Mouse (Mus musculus): ENCODE results near the gene Pde12. TPM values are rescaled to one million over a fixed set of nuclear protein-coding genes. Genes with fewer than 3 reads are reported as not detected.
A peak's percentile ranks its signal among the peaks of the same experiment; 100 is the strongest.
"Not testable (repeated sequence)": the region's sequence is repeated elsewhere in the genome, so short reads cannot be mapped to it uniquely, and the experiment has no call there.

Gene Pde12
- 10.4 and 10.6 TPM in 2 replicates for polyA plus RNA-seq (2015; fragmentation: Nextera tagmentation; extraction: Ambion mirVana)

DNA sequence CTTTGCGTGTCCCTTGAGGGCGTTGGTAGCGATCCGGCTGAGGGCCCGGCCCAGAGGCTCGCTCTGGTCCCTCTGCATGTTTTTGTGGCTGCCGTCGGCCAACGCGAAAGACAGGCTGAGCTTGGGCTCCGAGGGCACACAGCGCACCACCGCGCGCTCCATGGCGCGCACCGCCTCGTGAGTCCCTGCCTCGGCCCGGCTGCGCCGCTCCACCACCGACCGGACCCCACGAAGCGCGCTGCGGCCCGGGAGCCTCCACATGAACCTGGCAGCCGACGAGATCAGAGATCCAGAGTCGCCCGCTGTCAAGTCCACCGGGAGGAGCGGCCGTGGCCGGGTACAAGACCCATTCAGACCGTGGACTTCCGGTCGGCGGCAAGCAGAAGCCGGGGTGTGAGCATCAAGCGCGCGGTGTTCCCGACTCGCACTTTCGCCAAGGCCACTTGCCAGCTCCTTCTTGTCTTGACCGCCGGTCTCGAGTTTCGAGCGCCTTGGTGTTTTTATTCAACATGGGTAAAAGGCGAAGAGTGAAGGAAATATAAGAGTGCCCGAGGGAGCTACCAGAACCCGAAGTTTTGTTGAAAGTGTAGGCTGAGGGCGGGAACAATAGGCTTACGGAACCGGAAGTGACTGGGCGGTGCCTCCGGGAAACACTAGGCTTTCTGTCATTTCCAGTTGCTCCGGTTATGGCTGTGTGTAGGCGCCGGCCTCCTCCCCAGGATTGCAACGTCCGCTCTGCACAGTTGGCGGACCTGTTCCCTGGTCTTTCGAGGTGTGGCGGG, at the start of gene Pde12:
Gene Pde12, minus strand, starts transcription at position 592 of the 782 bp plus-strand sequence.
- Histone ChIP-seq H3K36me3 (ENCODE audit: insufficient read depth, low read length) (peaks cover 10% of the 10 kb centered on the region), H3K4me1 (ENCODE audit: insufficient read depth, low read length) (peaks cover 23% of the 10 kb centered on the region), H3K4me2 (replicated peaks; ENCODE audit: low read depth, low read length) (peak within 1 kb of the TSS; percentile 88), H3K9me3 (ENCODE audit: low read length) (no peaks in the 10 kb centered on the region), H3K4me3 (ENCODE audit: low read length) (peak within 1 kb of the TSS; percentile 98), H3K9ac (replicated peaks; ENCODE audit: low read length) (peak within 1 kb of the TSS; percentile 90), H3K27me3 (ENCODE audit: insufficient read depth, low read length) (no peaks in the 10 kb centered on the region), H3K27ac (ENCODE audit: low read length) (peak within 1 kb of the TSS; percentile 98)
- ATAC-seq (ENCODE audit: low FRiP score, low TSS enrichment) = peak; percentile 94
- under 1% methylated on average over 70 of the region's 70 CpGs for WGBS

DNA sequence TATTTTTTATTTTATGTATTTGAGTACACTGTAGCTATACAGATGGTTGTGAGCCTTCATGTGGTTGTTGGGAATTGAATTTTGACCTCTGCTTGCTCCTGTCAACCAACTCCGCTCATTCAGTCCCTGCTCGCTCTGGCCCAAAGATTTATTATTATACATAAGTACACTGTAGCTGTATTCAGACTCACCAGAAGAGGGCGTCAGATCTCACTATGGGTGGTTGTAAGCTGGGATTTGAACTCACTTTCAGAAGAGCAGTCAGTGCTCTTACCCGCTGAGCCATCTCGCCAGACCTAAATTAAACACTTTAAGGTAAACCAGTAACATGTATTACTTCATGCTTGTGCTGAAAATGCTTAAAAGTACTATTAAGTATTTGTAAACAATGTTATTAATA, 35.6 kb upstream of the Pde12 start:
- not testable (repeated sequence) for H3K27ac ChIP-seq (ENCODE audit: low read length); H3K9ac ChIP-seq (replicated peaks; ENCODE audit: low read length); H3K27me3 ChIP-seq (ENCODE audit: insufficient read depth, low read length); H3K4me2 ChIP-seq (replicated peaks; ENCODE audit: low read depth, low read length); H3K36me3 ChIP-seq (ENCODE audit: insufficient read depth, low read length); ATAC-seq (ENCODE audit: low FRiP score, low TSS enrichment); H3K9me3 ChIP-seq (ENCODE audit: low read length); H3K4me1 ChIP-seq (ENCODE audit: insufficient read depth, low read length); H3K4me3 ChIP-seq (ENCODE audit: low read length)
- 84% methylated on average over 5 of the region's 5 CpGs for WGBS

DNA sequence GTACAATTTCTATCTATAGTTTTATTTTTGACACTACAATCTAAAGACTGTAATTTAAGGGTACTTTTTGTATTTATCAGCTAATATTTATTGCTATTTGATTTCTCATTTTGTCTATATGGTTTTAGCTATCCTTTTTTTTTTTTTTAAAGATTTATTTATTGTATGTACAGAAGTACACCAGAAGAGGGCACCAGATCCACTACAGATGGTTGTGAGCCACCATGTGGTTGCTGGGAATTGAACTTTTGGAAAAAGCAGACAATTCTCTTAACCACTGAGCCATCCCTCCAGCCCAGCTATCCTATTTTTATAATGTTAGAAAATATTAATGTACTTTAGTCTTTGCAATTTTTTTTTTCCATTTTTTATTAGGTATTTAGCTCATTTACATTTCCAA, 28.2 kb upstream of the Pde12 start:
- H3K9ac ChIP-seq (replicated peaks; ENCODE audit: low read length) = no peak overlapping the region
- ATAC-seq (ENCODE audit: low FRiP score, low TSS enrichment) = no peak
- H3K9me3 ChIP-seq (ENCODE audit: low read length) = no peaks in the 10 kb centered on the region
- no peaks in the 10 kb centered on the region for H3K36me3 ChIP-seq (ENCODE audit: insufficient read depth, low read length)
- H3K4me2 ChIP-seq (replicated peaks; ENCODE audit: low read depth, low read length) = no peak overlapping the region
- no peaks in the 10 kb centered on the region for H3K4me1 ChIP-seq (ENCODE audit: insufficient read depth, low read length)
- no peaks in the 10 kb centered on the region for H3K27me3 ChIP-seq (ENCODE audit: insufficient read depth, low read length)
- no peak overlapping the region for H3K4me3 ChIP-seq (ENCODE audit: low read length)
- no peak overlapping the region for H3K27ac ChIP-seq (ENCODE audit: low read length)

DNA sequence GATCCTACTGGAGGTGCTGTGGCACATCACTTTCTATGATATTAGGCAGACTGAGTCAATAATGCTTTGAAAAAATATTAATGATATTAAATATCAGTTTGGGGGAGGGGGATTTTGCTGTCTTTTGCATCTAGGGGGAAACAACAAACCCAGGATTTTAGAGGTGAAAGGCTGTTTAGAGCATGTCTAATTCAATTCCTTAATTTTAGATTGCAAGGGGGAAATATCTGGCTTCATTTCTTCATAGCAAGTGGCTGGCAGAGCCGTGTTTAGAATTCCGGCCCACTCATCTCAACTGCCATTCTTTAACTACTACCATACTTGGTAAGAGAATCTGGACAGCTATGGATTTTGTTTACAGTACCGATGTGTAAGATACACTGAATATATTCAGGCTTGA, 23.3 kb upstream of the Pde12 start, which contains the start of gene Dnah12:
Gene Dnah12, plus strand, starts transcription at position 301 of the 400 bp plus-strand sequence.
- H3K27me3 ChIP-seq (ENCODE audit: insufficient read depth, low read length) = no peaks in the 10 kb centered on the region
- no peak within 1 kb of the TSS for H3K4me3 ChIP-seq (ENCODE audit: low read length)
- ATAC-seq (ENCODE audit: low FRiP score, low TSS enrichment) = no peak
- 88% methylated on average over 3 of the region's 3 CpGs for WGBS
- no peak within 1 kb of the TSS for H3K27ac ChIP-seq (ENCODE audit: low read length)
- no peaks in the 10 kb centered on the region for H3K4me1 ChIP-seq (ENCODE audit: insufficient read depth, low read length)
- no peaks in the 10 kb centered on the region for H3K9me3 ChIP-seq (ENCODE audit: low read length)
- no peaks in the 10 kb centered on the region for H3K36me3 ChIP-seq (ENCODE audit: insufficient read depth, low read length)
- no peak within 1 kb of the TSS for H3K9ac ChIP-seq (replicated peaks; ENCODE audit: low read length)
- H3K4me2 ChIP-seq (replicated peaks; ENCODE audit: low read depth, low read length) = no peak within 1 kb of the TSS

DNA sequence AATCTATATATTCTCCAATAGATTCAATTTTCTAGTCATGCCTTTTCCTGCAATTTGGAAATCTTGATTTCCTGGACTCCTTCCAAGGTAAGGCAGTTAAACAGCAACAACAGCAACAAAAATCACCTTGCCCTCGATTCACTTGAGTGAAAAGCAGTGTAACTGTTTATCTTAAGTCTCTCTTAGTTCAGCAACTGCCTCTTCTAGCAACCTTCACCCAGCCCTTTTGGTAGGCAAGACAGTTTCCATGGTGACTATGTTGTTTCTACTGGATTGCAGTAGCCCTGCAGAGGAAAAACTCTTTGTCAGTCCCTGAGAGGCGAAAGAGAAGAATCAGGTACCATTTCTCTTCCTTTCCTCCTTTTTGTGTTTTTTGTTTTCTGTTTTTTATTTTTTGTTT, 21.7 kb upstream of the Pde12 start:
- Histone ChIP-seq H3K4me2 (replicated peaks; ENCODE audit: low read depth, low read length) (0 out of 2 replicates have a peak overlapping the region, but pooled peaks have one; percentile 4), H3K27ac (ENCODE audit: low read length) (no peak overlapping the region)
- 46% methylated on average over 2 of the region's 2 CpGs for WGBS

DNA sequence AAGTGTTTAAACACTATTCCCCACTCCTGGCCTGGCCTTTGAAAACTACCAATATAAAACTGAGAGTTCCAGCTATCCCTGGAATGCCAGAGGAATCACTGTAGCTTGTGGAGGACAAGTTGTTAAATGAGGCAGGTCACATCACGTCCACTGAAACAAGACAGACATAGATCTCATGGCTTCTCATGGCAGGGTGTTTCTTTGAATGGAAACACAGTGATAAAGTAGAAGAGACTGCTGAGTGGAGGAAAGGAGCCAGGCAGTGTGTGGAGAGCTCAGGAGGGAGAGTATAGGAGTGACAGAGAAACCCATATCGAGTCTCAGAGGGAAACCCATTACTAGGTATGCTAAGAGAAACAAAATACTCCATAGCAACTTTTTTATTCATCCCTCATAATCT, 21.0 kb upstream of the Pde12 start:
- WGBS = 52% methylated on average over 2 of the region's 2 CpGs
- no peak for ATAC-seq (ENCODE audit: low FRiP score, low TSS enrichment)
- no peak overlapping the region for H3K4me3 ChIP-seq (ENCODE audit: low read length)
- no peaks in the 10 kb centered on the region for H3K27me3 ChIP-seq (ENCODE audit: insufficient read depth, low read length)
- no peak overlapping the region for H3K27ac ChIP-seq (ENCODE audit: low read length)
- H3K4me1 ChIP-seq (ENCODE audit: insufficient read depth, low read length) = no peaks in the 10 kb centered on the region
- H3K9ac ChIP-seq (replicated peaks; ENCODE audit: low read length) = no peak overlapping the region
- H3K4me2 ChIP-seq (replicated peaks; ENCODE audit: low read depth, low read length) = no peak overlapping the region
- no peaks in the 10 kb centered on the region for H3K36me3 ChIP-seq (ENCODE audit: insufficient read depth, low read length)
- no peaks in the 10 kb centered on the region for H3K9me3 ChIP-seq (ENCODE audit: low read length)

More for the DNA sequence above, 21.7 kb upstream of the Pde12 start:
- Histone ChIP-seq H3K4me3 (ENCODE audit: low read length) (no peak overlapping the region), H3K9me3 (ENCODE audit: low read length) (no peaks in the 10 kb centered on the region), H3K9ac (replicated peaks; ENCODE audit: low read length) (no peak overlapping the region), H3K4me1 (ENCODE audit: insufficient read depth, low read length) (no peaks in the 10 kb centered on the region), H3K27me3 (ENCODE audit: insufficient read depth, low read length) (no peaks in the 10 kb centered on the region), H3K36me3 (ENCODE audit: insufficient read depth, low read length) (no peaks in the 10 kb centered on the region)
- no peak for ATAC-seq (ENCODE audit: low FRiP score, low TSS enrichment)

DNA sequence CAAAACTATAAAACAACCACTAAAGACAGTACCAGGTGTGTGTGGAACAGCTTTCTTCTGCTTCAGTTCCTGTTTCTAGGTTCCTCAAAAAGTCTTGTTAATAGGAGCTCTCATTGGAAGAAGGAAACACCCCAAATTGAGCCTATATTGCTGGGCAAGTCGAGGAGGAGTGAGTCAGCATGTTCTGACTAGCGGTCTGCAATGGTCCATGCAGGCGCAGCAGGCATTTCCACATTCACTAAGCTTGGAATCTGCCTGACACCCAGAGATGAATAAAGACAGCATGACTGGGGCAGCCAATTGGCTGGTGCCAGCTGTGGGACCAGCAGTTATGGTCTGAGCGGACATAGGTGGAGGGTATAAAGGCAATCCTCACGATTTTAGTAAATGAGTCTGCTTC, 6.1 kb upstream of the Pde12 start:
- Histone ChIP-seq H3K4me3 (ENCODE audit: low read length) (peak overlapping the region; percentile 15; the same call in 1 of the 2 replicates), H3K9ac (replicated peaks; ENCODE audit: low read length) (no peak overlapping the region), H3K9me3 (ENCODE audit: low read length) (no peaks in the 10 kb centered on the region), H3K4me1 (ENCODE audit: insufficient read depth, low read length) (no peaks in the 10 kb centered on the region), H3K4me2 (replicated peaks; ENCODE audit: low read depth, low read length) (peak overlapping the region; percentile 33), H3K36me3 (ENCODE audit: insufficient read depth, low read length) (no peaks in the 10 kb centered on the region), H3K27ac (ENCODE audit: low read length) (peak overlapping the region; percentile 63; the same call in 1 of the 2 replicates), H3K27me3 (ENCODE audit: insufficient read depth, low read length) (peaks cover 3% of the 10 kb centered on the region; the same call in 1 of the 2 replicates)
- WGBS = 77% methylated on average over 5 of the region's 5 CpGs
- ATAC-seq (ENCODE audit: low FRiP score, low TSS enrichment) = no peak

DNA sequence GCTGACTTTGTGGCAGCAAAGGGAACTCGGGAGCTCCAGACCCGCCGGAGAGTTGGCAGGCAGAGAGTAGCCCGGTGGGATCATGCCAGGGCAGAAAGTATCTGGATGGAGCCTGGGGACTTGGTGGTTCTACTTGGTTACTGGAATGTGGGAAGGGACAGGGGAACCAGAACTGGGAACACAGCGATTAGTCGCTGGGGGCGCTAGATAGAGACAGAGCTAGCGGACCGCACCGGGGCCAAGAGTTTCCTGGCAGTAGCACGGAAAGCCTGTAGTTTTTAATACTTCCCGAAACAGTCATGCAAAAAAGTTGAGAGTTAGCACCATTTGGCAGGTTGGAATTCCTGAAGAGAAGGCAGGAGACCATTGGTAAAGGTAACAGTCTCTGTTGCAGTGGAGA, 5.7 kb upstream of the Pde12 start:
- Histone ChIP-seq H3K4me1 (ENCODE audit: insufficient read depth, low read length) (peaks cover 4% of the 10 kb centered on the region), H3K9me3 (ENCODE audit: low read length) (no peaks in the 10 kb centered on the region), H3K4me3 (ENCODE audit: low read length) (peak overlapping the region; percentile 15; the same call in 1 of the 2 replicates), H3K27me3 (ENCODE audit: insufficient read depth, low read length) (peaks cover 3% of the 10 kb centered on the region; the same call in 1 of the 2 replicates), H3K9ac (replicated peaks; ENCODE audit: low read length) (no peak overlapping the region), H3K27ac (ENCODE audit: low read length) (peak overlapping the region; percentile 63; the same call in 1 of the 2 replicates), H3K36me3 (ENCODE audit: insufficient read depth, low read length) (no peaks in the 10 kb centered on the region), H3K4me2 (replicated peaks; ENCODE audit: low read depth, low read length) (peak overlapping the region; percentile 33)
- WGBS = 15% methylated on average over 12 of the region's 12 CpGs
- no peak for ATAC-seq (ENCODE audit: low FRiP score, low TSS enrichment)

DNA sequence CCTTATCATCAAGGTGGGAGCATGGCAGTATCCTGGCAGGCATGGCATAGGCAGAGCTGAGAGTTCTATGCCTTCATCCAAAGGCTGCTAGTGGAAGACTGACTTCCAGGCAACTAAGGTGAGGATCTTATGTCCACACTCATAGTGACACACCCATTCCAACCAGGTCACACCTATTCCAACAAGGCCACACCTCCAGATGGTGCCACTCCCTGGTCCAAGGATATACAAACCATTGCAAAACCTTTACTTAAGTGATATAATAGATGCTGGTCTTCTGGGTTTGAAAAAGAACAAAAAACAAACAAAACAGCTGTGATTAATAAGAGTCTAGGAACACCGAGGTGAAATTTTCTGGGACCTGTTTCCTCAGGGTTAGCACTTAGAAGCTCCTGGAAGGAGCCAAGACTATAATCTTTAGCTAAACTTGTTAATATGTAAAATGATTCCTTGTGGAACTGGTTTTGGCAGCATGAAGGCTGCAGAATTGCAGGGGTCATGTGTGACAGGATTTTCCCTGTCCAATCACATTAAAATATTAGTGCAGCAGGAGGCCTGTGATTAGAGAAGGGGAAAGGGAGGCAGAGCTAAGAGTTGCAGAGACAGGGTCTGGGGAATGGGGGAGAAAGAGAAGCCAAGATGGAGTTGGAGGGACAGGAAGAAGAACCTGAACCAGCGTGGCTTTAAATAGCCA, 4.9 kb upstream of the Pde12 start:
- H3K4me3 ChIP-seq (ENCODE audit: low read length); H3K36me3 ChIP-seq (ENCODE audit: insufficient read depth, low read length); H3K4me2 ChIP-seq (replicated peaks; ENCODE audit: low read depth, low read length); H3K27me3 ChIP-seq (ENCODE audit: insufficient read depth, low read length); H3K9ac ChIP-seq (replicated peaks; ENCODE audit: low read length); H3K9me3 ChIP-seq (ENCODE audit: low read length); H3K4me1 ChIP-seq (ENCODE audit: insufficient read depth, low read length): not testable (repeated sequence)
- WGBS = 67% methylated on average over 2 of the region's 2 CpGs
- peak overlapping the region; percentile 63; the same call in 1 of the 2 replicates for H3K27ac ChIP-seq (ENCODE audit: low read length)
- peak; percentile 78 for ATAC-seq (ENCODE audit: low FRiP score, low TSS enrichment)
